Mouse (Mus musculus): ENCODE measurements around the gene Pik3ca.

The Pik3ca gene

DNA sequence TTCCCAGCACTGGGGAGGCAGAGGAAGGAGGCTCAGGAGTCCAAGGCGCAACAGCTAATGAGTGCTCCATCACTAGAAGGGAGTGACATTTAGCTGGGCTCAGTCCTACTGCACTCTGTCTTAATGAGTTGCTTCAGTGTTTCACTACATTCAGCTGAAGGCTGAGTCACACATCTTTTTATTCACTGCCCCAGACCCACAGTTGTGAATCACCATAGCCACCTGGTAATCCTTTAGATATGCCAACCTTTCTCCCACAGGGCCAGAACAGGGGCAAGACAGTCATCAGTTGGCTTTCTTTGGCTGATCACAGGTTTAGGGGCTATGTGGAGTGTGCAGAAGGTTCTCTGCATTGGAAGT lies 99.2 kb downstream of the Pik3ca start:
- DNase-seq (ENCODE audit: low spot score in 2 of 2), result no peak

DNA sequence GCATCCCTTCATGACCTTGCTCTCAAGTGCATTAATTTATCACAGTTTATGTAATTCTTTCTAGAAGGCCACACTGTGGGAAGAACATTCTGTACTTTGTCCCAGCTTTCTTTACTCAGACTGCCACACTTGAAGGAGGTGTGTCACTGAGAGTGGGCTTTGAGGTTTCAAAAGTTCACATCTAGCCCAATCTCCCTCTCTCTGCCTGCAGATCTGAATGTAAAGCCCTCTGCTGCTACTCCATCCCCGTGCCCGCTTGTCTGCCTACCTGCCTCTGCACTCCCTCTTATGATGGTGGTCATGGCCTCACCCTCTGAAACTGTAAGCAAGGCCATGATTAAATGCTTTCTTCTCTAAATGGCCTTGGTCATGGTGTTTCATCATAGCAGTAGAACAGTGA lies 102.9 kb downstream of the Pik3ca start:
- DNase-seq (ENCODE audit: low spot score in 2 of 2), result no peak

DNA sequence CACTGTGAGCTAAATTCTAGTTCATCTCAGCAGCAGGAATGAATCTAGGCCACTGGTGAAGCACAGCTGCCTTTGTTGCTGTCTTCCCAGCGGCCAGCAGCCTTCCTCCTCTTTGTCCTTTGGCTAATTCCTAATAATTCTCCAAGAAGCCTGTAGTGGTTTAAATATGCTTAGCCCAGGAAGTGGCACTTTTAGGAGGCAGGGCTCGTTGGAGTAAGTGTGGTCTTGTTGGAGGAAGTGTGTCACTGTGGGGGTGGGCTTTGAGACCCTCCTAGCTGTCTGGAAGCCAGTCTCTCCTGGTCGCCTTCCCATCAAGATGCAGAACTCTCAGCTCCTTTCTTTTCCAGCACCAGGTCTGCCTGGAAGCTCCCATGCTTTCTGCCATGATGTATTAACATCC lies 108.4 kb downstream of the Pik3ca start:
- no peak for DNase-seq (ENCODE audit: low spot score in 2 of 2)

- no peak for DNase-seq (ENCODE audit: low spot score in 2 of 2)
Measured at GRCm38 (mm10) chr3:32506366-32507225, 109.1 kb downstream of the Pik3ca start.

DNA sequence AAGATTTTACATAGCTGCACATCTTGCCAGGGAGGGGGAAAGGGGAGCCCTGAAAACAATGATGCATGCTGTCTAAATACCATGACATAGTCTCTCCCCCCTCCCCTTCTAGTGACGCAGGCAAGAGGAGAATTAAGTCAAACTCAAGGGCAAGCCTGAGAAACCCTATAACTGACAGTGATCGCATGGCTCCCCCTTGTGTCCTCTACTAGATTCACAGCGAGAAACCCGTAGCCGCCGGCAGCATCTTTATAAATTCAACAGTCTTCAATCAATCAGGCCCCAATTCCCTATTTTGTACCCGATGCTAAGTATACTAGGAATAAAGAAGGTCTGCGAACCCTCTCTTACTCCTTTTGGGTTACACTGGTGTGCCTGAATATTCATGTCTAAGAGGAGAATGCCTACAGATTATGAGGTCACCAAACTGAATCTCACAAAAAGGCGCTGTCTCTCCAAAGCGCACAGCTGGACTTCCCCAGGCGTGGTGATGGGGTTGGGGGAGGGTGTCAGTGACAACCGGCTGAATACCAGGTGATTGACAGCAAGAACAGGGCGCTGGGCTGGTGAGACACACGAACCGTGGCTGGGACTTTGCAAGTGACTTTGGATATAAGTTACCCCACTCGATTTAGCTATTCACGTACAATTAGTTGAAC lies 111.3 kb downstream of the Pik3ca start:
- DNase-seq (ENCODE audit: low spot score in 2 of 2), result peak; percentile 44 to 60

DNA sequence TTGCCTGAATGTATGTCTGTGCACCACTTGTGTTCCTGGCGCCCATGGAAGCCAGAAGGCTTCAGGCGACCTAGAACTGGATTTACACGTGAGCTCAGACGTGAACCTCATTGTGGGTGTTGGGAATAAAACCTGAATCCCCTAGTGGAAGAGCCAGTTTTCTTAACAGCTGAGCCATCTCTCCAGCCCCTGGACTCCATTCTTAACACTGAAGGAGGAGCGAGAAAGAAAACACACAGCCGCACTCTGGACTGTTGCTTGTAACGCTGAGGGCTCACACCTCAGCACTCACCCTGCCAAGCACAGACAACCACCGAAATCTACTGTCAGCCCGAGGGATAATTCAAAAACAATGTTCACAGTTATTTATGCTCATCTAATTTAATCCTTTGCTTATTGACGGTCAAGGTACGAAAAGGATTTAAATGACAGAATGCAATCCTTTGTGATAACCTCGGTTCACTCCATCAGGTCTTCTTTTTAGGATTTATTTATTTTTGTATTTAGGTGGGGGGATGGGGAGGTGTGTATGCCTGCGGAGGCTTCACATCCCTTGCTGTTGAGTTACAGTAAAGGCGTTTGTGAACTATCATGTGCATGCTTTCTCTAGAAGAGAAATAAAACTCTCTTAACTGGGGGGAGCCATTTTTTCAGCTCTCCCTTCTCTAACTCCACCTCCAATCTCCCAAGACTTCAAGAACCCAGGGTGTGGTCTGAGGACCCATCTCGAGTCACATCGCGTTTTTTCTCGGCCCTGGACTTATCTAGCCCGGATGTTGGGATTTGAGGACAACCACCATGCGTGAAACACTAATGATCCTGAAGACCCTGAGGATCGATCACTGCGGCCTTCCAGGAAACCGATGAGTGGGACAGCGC lies 112.3 kb downstream of the Pik3ca start, which contains the start of gene Zfp639:
TSS of gene Zfp639 (plus strand) at position 764 of the 879 bp plus-strand sequence.
- DNase-seq (ENCODE audit: low spot score in 2 of 2), result no peak

DNA sequence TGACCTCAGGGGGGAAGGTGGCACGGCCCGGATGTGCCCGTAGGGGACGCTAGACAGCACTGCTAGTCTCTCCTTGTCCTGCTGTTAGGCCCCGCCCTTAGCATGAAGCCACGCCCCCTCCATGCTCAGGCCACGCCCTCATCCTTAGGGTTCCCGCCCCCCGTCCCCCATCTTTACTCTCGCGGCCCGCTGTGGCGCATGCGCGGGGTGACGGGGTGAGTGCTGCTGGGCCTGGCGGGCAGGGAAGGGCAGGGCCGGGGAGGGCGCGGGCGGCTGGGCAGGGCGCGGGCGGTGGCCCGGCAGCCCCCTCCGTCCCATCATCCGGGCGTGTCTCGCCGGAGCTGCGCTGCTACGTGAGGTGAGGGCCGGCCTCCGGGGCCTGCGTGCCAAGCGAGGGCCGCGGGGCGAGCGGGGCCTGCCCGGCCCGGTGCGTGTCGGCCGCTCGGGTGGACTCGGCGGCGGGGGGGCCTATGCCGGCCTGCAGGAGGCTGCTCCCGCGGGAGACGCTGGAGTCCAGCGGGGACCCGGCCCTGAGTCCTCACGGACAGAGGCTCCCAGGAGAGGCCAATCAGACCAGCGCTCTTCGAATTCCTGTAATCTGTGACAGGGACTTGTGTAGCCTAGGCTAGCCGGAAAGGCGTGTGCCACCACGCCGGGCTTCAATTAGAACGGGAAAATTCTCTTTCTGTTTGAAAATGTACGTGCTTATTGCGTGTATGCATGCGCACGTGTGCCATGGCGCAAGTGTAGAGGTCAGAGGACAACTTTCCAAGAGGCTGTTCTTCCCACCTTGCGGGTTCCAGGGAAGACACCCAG lies 113.1 kb downstream of the Pik3ca start:
- DNase-seq (ENCODE audit: low spot score in 2 of 2), result peak; percentile 91

- DNase-seq (ENCODE audit: low spot score in 2 of 2), result peak in 1 of 2 experiments; percentile 13
Measured at GRCm38 (mm10) chr3:32511191-32511550, 113.7 kb downstream of the Pik3ca start.

DNA sequence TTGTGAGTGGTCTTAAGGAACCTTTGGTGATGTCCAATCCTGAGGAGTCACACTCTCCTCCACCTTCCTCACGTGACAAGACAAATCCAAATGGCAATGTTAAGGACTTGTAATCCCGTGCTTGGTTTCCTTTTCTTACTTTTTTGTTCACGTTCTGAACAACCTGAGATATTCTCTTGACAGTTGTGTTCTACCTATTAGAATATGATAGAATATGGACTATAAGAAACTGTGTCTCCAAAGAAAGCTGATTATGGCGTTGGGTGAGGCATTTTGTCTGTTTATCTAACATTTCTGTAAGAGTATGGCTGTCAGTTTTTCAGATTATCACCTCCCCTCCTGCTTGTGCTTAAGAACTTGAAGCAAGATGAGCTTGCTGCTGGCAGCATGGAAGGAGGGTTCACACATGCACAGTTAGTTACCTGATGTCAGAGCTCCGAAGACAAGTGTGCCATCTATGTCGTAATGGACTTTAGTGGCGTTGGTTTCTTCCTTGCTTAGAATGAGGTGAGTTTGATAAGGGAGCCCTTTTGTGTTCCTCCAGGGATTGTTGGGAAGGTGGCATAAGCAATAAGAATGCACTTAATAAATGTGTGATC lies 115.3 kb downstream of the Pik3ca start:
- DNase-seq (ENCODE audit: low spot score in 2 of 2), result no peak

GRCm38 (mm10) chr3:32513528-32513927 lies 116.1 kb downstream of the Pik3ca start:
- no peak for DNase-seq (ENCODE audit: low spot score in 2 of 2)
